Mouse (Mus musculus) c-Kit-negative CD71-positive TER-119-positive erythroid progenitor cells, embryonic 14.5 days (primary cell): ENCODE data around the gene Vmn2r95.
"Not testable (repeated sequence)": the region's sequence is repeated elsewhere in the genome, so short reads cannot be mapped to it uniquely, and the experiment has no call there.

Source experiments
- DNase-seq: peaks from one replicate; pipeline ENCODE4 v3.0.0-alpha.2; 2013; ENCODE audit warnings: low read depth, low spot score

The Vmn2r95 gene

GRCm38 (mm10) chr17:18423778-18424177 lies at the start of gene Vmn2r95:
Gene Vmn2r95 (plus strand): TSS chr17:18424078.
- no peak for DNase-seq

- no peak for DNase-seq
Measured at GRCm38 (mm10) chr17:18455619-18456140, 31.8 kb downstream of the Vmn2r95 start.

GRCm38 (mm10) chr17:18458126-18458634 lies 34.3 kb downstream of the Vmn2r95 start:
- not testable (repeated sequence) for DNase-seq

- DNase-seq, result no peak
Measured at GRCm38 (mm10) chr17:18462695-18463094, 38.8 kb downstream of the Vmn2r95 start.

- no peak for DNase-seq
Measured at GRCm38 (mm10) chr17:18479885-18480284, 56.0 kb downstream of the Vmn2r95 start.
